Mouse (Mus musculus) thymus, postnatal 0 days (tissue): ENCODE results near the gene Clca3b. TPM values are rescaled to one million over a fixed set of nuclear protein-coding genes. Genes with fewer than 3 reads are reported as not detected.

Source experiments
- polyA plus RNA-seq: library from polyadenylated mRNA; unstranded; fragments of >200 nt; fragmentation: Nextera tagmentation; extraction: Ambion mirVana; gene quantifications from 2 replicates; pipeline ENCODE4 v1.2.1, GENCODE M21; 2015

Gene Clca3b
- polyA plus RNA-seq, 1 experiment from 2014 or later: 1.0 TPM

Other genes with a start within 250 kb of the Clca3b start
- gene Sh3glb1, start 129.0 kb downstream of the Clca3b start, polyA plus RNA-seq: 158 and 162 TPM in 2 replicates
- gene Clca3a1, start 88.4 kb downstream of the Clca3b start, polyA plus RNA-seq: 0.65 and 0.68 TPM in 2 replicates
- gene Clca3a2, start 29.9 kb downstream of the Clca3b start, polyA plus RNA-seq: 1.1 and 1.3 TPM in 2 replicates
- gene Clca4b, start 83.2 kb upstream of the Clca3b start, polyA plus RNA-seq: 0.05 TPM in 1 of 2 replicates, not detected in the other
- gene Clca4a, start 125.7 kb upstream of the Clca3b start, polyA plus RNA-seq: 0.06 and 0.12 TPM in 2 replicates
- gene Clca1, start 183.4 kb upstream of the Clca3b start, polyA plus RNA-seq: 0.36 and 1.0 TPM in 2 replicates